Mouse (Mus musculus) ES-E14 (cell line): ENCODE data around the gene Zfp36l2.

Experiments used
- HCFC1 ChIP-seq: IDR thresholded peaks from 2 replicates; pipeline ENCODE4 v1.6.1; 2012; ENCODE audit warnings: low read length, inconsistent platforms, borderline replicate concordance; ENCODE audit not compliant: insufficient read depth
- MAFK ChIP-seq: IDR thresholded peaks from 2 replicates; pipeline ENCODE4 v1.6.1; 2014; ENCODE audit warnings: mild to moderate bottlenecking, low read depth, low read length, inconsistent platforms; ENCODE audit not compliant: insufficient read depth

DNA sequence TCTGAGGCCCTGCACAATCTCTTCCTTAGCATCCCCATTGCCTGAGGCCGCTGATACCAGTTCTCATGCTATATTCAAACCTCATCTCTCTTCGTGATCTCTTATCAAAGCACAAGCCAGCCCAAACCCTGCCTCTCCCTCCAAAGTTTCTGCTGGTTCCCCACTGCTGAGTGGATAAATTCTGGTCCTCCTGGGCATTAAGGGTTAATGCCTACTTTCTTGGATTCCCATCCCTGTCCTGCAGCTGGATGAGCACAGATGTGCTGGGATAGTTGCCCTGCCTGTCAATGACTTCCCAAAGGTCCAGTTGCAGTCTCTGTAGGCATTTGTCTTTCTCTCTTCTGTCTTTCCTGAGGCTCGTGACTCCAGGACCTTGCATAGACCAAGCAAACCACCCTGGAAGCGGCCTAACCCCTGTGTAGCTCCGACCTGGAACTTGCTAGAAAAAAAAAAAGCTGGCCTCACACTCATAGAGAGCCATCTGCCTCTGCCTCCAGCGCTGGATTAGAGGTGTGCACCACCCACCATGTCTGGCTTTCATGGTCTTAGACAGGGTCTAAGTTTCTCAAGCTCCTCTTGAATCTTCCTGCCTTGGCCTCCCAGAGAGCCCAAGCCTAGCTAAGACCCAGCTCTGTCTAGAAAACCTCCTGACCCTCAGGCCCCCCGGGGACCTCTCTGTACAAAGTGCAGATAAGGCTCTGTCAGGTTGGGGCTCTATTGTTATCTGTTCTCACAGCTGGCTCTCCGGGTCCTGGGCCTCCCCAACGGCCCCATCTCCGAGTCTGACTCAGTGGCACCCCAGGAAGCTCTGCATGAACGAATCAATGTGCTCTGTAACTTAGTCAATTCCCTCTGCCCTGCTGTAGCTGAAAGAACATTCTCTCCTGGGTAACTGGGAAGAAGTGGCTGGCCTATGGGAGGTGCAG is 40.3 kb downstream of the Zfp36l2 start:
- TF ChIP-seq MAFK (no peak), HCFC1 (no peak)
